Mouse (Mus musculus) ES-E14 (cell line): ENCODE measurements around the gene Xrcc1.

Experiments
- CHD2 ChIP-seq: IDR thresholded peaks from 2 replicates; pipeline ENCODE4 v1.6.1; 2014; ENCODE audit warnings: mild to moderate bottlenecking, low read depth, low read length, inconsistent platforms
- ZC3H11A ChIP-seq: IDR thresholded peaks from 2 replicates; pipeline ENCODE4 v1.6.1; 2012; ENCODE audit warnings: low read depth, mild to moderate bottlenecking, inconsistent platforms, low read length, borderline replicate concordance
- ZNF384 ChIP-seq: IDR thresholded peaks from 2 replicates; pipeline ENCODE4 v1.6.1; 2012; ENCODE audit warnings: low read depth, low read length, inconsistent platforms

GRCm38 (mm10) chr7:24531211-24531971 is 14.7 kb upstream of the Xrcc1 start:
- TF ChIP-seq CHD2 (no peak), ZNF384 (no peak), ZC3H11A (no peak)
